18 mouse cellular contexts compared by ENCODE assay signal in genomic region chr13:46529037-46529436, GRCm38 (mm10). TPM values are rescaled to one million over a fixed set of nuclear protein-coding genes. Genes with fewer than 3 reads are reported as not detected.
"Had no signal": no experiment of that assay in that cellular context is flagged by ENCODE, and none has a peak within 500 bp of the region (broad histone marks: within the 10 kb centered on the region; RNA-seq: fewer than 3 reads in every experiment).

No protein-coding gene starts in this region.

- H3K27ac ChIP-seq: liver, embryonic 13.5 days; liver, embryonic 15.5 days; lung, embryonic 15.5 days; macrophage; neural tube, embryonic 12.5 days; stomach, embryonic 15.5 days; stomach, postnatal 0 days had no signal

- H3K4me1 ChIP-seq: liver, embryonic 13.5 days; liver, embryonic 15.5 days; megakaryocyte, embryonic 14.5 days; stomach, embryonic 15.5 days had no signal

- H3K27me3 ChIP-seq: liver, embryonic 13.5 days; liver, embryonic 15.5 days; lung, embryonic 15.5 days; neural tube, embryonic 12.5 days; stomach, embryonic 15.5 days had no signal

- H3K4me3 ChIP-seq: liver, embryonic 13.5 days; liver, embryonic 15.5 days; lung, embryonic 15.5 days; megakaryocyte, embryonic 14.5 days; neural tube, embryonic 12.5 days; stomach, embryonic 15.5 days had no signal

- DNase-seq: liver, embryonic 13.5 days; liver, postnatal 0 days; lung, adult 2 months; lung, postnatal 14 days; lung, postnatal 36 days; right cerebral cortex, postnatal 14 days; thymus, adult 2 months; thymus, postnatal 25 days; thymus, postnatal 4 days had no signal

- H3K9me3 ChIP-seq: liver, embryonic 13.5 days; liver, embryonic 15.5 days; lung, embryonic 15.5 days; neural tube, embryonic 12.5 days; stomach, embryonic 15.5 days had no signal

- H3K9ac ChIP-seq: liver, embryonic 13.5 days; liver, embryonic 15.5 days; liver, postnatal 0 days; lung, embryonic 15.5 days; neural tube, embryonic 12.5 days; stomach, embryonic 15.5 days had no signal

- ATAC-seq: liver, postnatal 0 days; lung, postnatal 0 days had no signal

- H3K4me2 ChIP-seq: liver, embryonic 13.5 days; liver, embryonic 15.5 days; lung, embryonic 15.5 days; neural tube, embryonic 12.5 days; stomach, embryonic 15.5 days had no signal

- H3K36me3 ChIP-seq: liver, embryonic 13.5 days; liver, embryonic 15.5 days; lung, embryonic 15.5 days; neural tube, embryonic 12.5 days; stomach, embryonic 15.5 days had no signal

RNA-seq across cellular contexts. Expression of gene Cap2, which starts 27.4 kb away (rescaled TPM):
- total RNA-seq: monocyte, adult 5-6 weeks had no signal
